Mouse (Mus musculus) intestine, embryonic 16.5 days (tissue): ENCODE results near the gene Olfr159. TPM values are rescaled to one million over a fixed set of nuclear protein-coding genes. Genes with fewer than 3 reads are reported as not detected.
"Not testable (repeated sequence)": the region's sequence is repeated elsewhere in the genome, so short reads cannot be mapped to it uniquely, and the experiment has no call there.

Source experiments
- ATAC-seq: fragments of 200-750 bp; cut with Nextera tagmentation; 2 replicates; pipeline ENCODE4 v1.8.0; 2017; ENCODE audit warnings: moderate TSS enrichment, moderate library complexity
- H3K27ac ChIP-seq: fragments of 300-500 bp; sonication (generic); 2 replicates; pipeline ENCODE4 v1.5.1; 2014; ENCODE audit warnings: mild to moderate bottlenecking, low read length
- H3K27me3 ChIP-seq: fragments of 300-500 bp; sonication (generic); replicated peaks from 2 replicates; pipeline ENCODE4 v1.6.1; 2014; ENCODE audit warnings: low read length, control low read depth, mixed read lengths; ENCODE audit not compliant: control insufficient read depth, insufficient read depth
- H3K36me3 ChIP-seq: fragments of 300-500 bp; sonication (generic); 2 replicates; pipeline ENCODE4 v1.6.1; 2014; ENCODE audit warnings: low read length, control low read depth; ENCODE audit not compliant: control insufficient read depth, insufficient read depth
- H3K4me1 ChIP-seq: fragments of 300-500 bp; sonication (generic); 2 replicates; pipeline ENCODE4 v1.6.1; 2014; ENCODE audit warnings: low read length, control low read depth, mixed read lengths; ENCODE audit not compliant: control insufficient read depth, insufficient read depth
- H3K4me2 ChIP-seq: fragments of 300-500 bp; sonication (generic); 2 replicates; pipeline ENCODE4 v1.6.1; 2014; ENCODE audit warnings: low read depth, low read length, control low read depth
- H3K4me3 ChIP-seq: fragments of 300-500 bp; sonication (generic); 2 replicates; pipeline ENCODE4 v1.5.1; 2014; ENCODE audit warnings: mild to moderate bottlenecking, low read length
- H3K9ac ChIP-seq: fragments of 300-500 bp; sonication (generic); 2 replicates; pipeline ENCODE4 v1.6.1; 2014; ENCODE audit warnings: low read depth, low read length
- H3K9me3 ChIP-seq: fragments of 300-500 bp; sonication (generic); 2 replicates; pipeline ENCODE4 v1.6.1; 2016; ENCODE audit warnings: low read length, control low read depth; ENCODE audit not compliant: control insufficient read depth
- WGBS: fragments of 180-500 bp; shearing (Covaris S2); extraction: QIAGEN DNeasy Blood & Tissue Kit; methylation state at CpG from one replicate; pipeline ENCODE4 v1.1.7; 2014; 5-methylcytosine and 5-hydroxymethylcytosine counted together
- polyA plus RNA-seq: library from polyadenylated mRNA; unstranded; fragments of >200 nt; fragmentation: Nextera tagmentation; extraction: Ambion mirVana; gene quantifications from 2 replicates; pipeline ENCODE4 v1.2.1, GENCODE M21; 2015

Olfr159 gene
- not detected in 2 replicates for polyA plus RNA-seq

- Histone ChIP-seq H3K27ac (no peak within 1 kb of the TSS), H3K4me2 (no peak within 1 kb of the TSS), H3K27me3 (no peaks in the 10 kb centered on the region), H3K4me3 (no peak within 1 kb of the TSS), H3K9me3 (no peaks in the 10 kb centered on the region), H3K36me3 (no peaks in the 10 kb centered on the region), H3K4me1 (no peaks in the 10 kb centered on the region), H3K9ac (no peak within 1 kb of the TSS)
- ATAC-seq: no peak
- 83% methylated on average over 6 of the region's 6 CpGs for WGBS
These were observed at the start of gene Olfr159 for GRCm38 (mm10) chr4:43770909-43771308. TSS of gene Olfr159 (minus strand) at chr4:43771009.

- Histone ChIP-seq H3K4me1 (no peaks in the 10 kb centered on the region), H3K27me3 (no peaks in the 10 kb centered on the region), H3K36me3 (no peaks in the 10 kb centered on the region), H3K9ac (no peak overlapping the region), H3K4me2 (no peak overlapping the region), H3K27ac (no peak overlapping the region), H3K4me3 (no peak overlapping the region), H3K9me3 (no peaks in the 10 kb centered on the region)
- WGBS: 50% methylated on average over 7 of the region's 7 CpGs
- no peak for ATAC-seq
These were observed 28.1 kb upstream of the Olfr159 start for GRCm38 (mm10) chr4:43798936-43799335.

- not testable (repeated sequence) for ATAC-seq, H3K27ac ChIP-seq, H3K27me3 ChIP-seq, H3K4me3 ChIP-seq, H3K9ac ChIP-seq, H3K36me3 ChIP-seq, H3K9me3 ChIP-seq, H3K4me1 ChIP-seq, H3K4me2 ChIP-seq
- 88% methylated on average over 5 of the region's 5 CpGs for WGBS
These were observed 25.0 kb upstream of the Olfr159 start for GRCm38 (mm10) chr4:43795844-43796243.

- WGBS: 76% methylated on average over 6 of the region's 6 CpGs
- no peaks in the 10 kb centered on the region for H3K36me3 ChIP-seq
- H3K9ac ChIP-seq: no peak overlapping the region
- H3K9me3 ChIP-seq: no peaks in the 10 kb centered on the region
- H3K4me2 ChIP-seq: no peak overlapping the region
- no peak overlapping the region for H3K27ac ChIP-seq
- no peaks in the 10 kb centered on the region for H3K27me3 ChIP-seq
- no peak for ATAC-seq
- no peaks in the 10 kb centered on the region for H3K4me1 ChIP-seq
- H3K4me3 ChIP-seq: no peak overlapping the region
These were observed 24.5 kb upstream of the Olfr159 start for GRCm38 (mm10) chr4:43795296-43795695.

GRCm38 (mm10) chr4:43772304-43772703 lies 1.5 kb upstream of the Olfr159 start:
- Histone ChIP-seq H3K4me3 (no peak overlapping the region), H3K27me3 (no peaks in the 10 kb centered on the region), H3K36me3 (no peaks in the 10 kb centered on the region), H3K9ac (no peak overlapping the region), H3K27ac (no peak overlapping the region), H3K4me1 (no peaks in the 10 kb centered on the region), H3K9me3 (no peaks in the 10 kb centered on the region), H3K4me2 (no peak overlapping the region)
- no peak for ATAC-seq
- WGBS: 39% methylated on average over 2 of the region's 2 CpGs

- H3K36me3 ChIP-seq: no peaks in the 10 kb centered on the region
- no peak overlapping the region for H3K9ac ChIP-seq
- no peak overlapping the region for H3K4me2 ChIP-seq
- no peaks in the 10 kb centered on the region for H3K4me1 ChIP-seq
- no peak overlapping the region for H3K27ac ChIP-seq
- no peak for ATAC-seq
- H3K4me3 ChIP-seq: no peak overlapping the region
- no peaks in the 10 kb centered on the region for H3K27me3 ChIP-seq
- 58% methylated on average over 6 of the region's 6 CpGs for WGBS
- H3K9me3 ChIP-seq: no peaks in the 10 kb centered on the region
These were observed 817 bp upstream of the Olfr159 start for GRCm38 (mm10) chr4:43771626-43772025.

- H3K4me2 ChIP-seq: no peak overlapping the region
- H3K4me3 ChIP-seq: no peak overlapping the region
- WGBS: 89% methylated on average over 2 of the region's 2 CpGs
- H3K27ac ChIP-seq: no peak overlapping the region
- no peaks in the 10 kb centered on the region for H3K9me3 ChIP-seq
- no peaks in the 10 kb centered on the region for H3K4me1 ChIP-seq
- ATAC-seq: no peak
- H3K36me3 ChIP-seq: no peaks in the 10 kb centered on the region
- H3K27me3 ChIP-seq: no peaks in the 10 kb centered on the region
- H3K9ac ChIP-seq: no peak overlapping the region
These were observed 1.4 kb downstream of the Olfr159 start for GRCm38 (mm10) chr4:43769374-43769773.

GRCm38 (mm10) chr4:43768341-43768740 lies 2.5 kb downstream of the Olfr159 start:
- 83% methylated on average over 5 of the region's 5 CpGs for WGBS

GRCm38 (mm10) chr4:43763410-43763809 lies 7.4 kb downstream of the Olfr159 start:
- no peak for ATAC-seq
- Histone ChIP-seq H3K4me2 (no peak overlapping the region), H3K9me3 (no peaks in the 10 kb centered on the region), H3K9ac (no peak overlapping the region), H3K4me1 (no peaks in the 10 kb centered on the region), H3K36me3 (no peaks in the 10 kb centered on the region), H3K4me3 (no peak overlapping the region), H3K27ac (no peak overlapping the region), H3K27me3 (no peaks in the 10 kb centered on the region)
- 24% methylated on average over 7 of the region's 7 CpGs for WGBS

More at GRCm38 (mm10) chr4:43768341-43768740, 2.5 kb downstream of the Olfr159 start:
- no peak overlapping the region for H3K4me3 ChIP-seq
- ATAC-seq: no peak
- no peak overlapping the region for H3K4me2 ChIP-seq
- H3K36me3 ChIP-seq: no peaks in the 10 kb centered on the region
- H3K4me1 ChIP-seq: no peaks in the 10 kb centered on the region
- no peak overlapping the region for H3K27ac ChIP-seq
- no peaks in the 10 kb centered on the region for H3K9me3 ChIP-seq
- H3K9ac ChIP-seq: no peak overlapping the region
- H3K27me3 ChIP-seq: no peaks in the 10 kb centered on the region

GRCm38 (mm10) chr4:43761336-43761735 lies 9.5 kb downstream of the Olfr159 start:
- Histone ChIP-seq H3K9me3 (no peaks in the 10 kb centered on the region), H3K27ac (no peak overlapping the region), H3K27me3 (no peaks in the 10 kb centered on the region), H3K4me1 (no peaks in the 10 kb centered on the region), H3K36me3 (no peaks in the 10 kb centered on the region), H3K9ac (no peak overlapping the region), H3K4me3 (no peak overlapping the region), H3K4me2 (no peak overlapping the region)
- WGBS: 76% methylated on average over 2 of the region's 2 CpGs
- no peak for ATAC-seq
